Comparison of ENCODE assay signal across 18 mouse cellular contexts in the genomic region with DNA sequence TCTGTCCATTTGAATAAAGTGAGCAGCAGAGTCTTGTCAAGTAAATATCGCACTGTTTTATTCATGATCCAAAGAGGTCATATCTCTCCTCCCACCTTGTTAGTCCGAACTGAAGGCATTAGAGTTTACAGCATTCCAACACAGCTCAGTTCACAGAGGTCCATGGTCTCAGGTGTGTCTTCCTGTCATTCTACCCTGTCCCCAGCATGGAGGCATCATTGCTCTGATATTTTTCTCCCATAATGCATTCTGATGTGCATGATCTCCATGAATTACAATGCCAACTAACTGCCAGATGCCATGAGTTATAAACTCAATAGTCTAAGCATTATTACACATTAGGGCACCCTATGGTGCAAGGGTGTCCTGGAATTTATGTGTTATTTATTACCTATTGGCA.
"Had no signal": no experiment of that assay in that cellular context is flagged by ENCODE, and none has a peak within 500 bp of the region (broad histone marks: within the 10 kb centered on the region; RNA-seq: fewer than 3 reads in every experiment).

No protein-coding gene starts in this region.

- ATAC-seq: liver, postnatal 0 days; lung, postnatal 0 days; midbrain, embryonic 13.5 days; midbrain, embryonic 15.5 days had no signal

- H3K9me3 ChIP-seq: liver, embryonic 15.5 days; lung, embryonic 15.5 days; midbrain, embryonic 13.5 days; midbrain, embryonic 15.5 days; stomach, embryonic 15.5 days had no signal

- DNase-seq: liver, postnatal 0 days; lung, adult 2 months; lung, postnatal 14 days; lung, postnatal 36 days; right cerebral cortex, postnatal 14 days; thymus, adult 2 months; thymus, postnatal 25 days; thymus, postnatal 4 days had no signal

- H3K9ac ChIP-seq: liver, embryonic 15.5 days; liver, postnatal 0 days; lung, embryonic 15.5 days; midbrain, embryonic 13.5 days; midbrain, embryonic 15.5 days; stomach, embryonic 15.5 days had no signal

- H3K27me3 ChIP-seq: liver, embryonic 15.5 days; lung, embryonic 15.5 days; megakaryocyte, embryonic 14.5 days; midbrain, embryonic 13.5 days; midbrain, embryonic 15.5 days; stomach, embryonic 15.5 days had no signal

- H3K4me3 ChIP-seq: liver, embryonic 15.5 days; lung, embryonic 15.5 days; megakaryocyte, embryonic 14.5 days; midbrain, embryonic 13.5 days; midbrain, embryonic 15.5 days; stomach, embryonic 15.5 days had no signal

- H3K36me3 ChIP-seq: liver, embryonic 15.5 days; lung, embryonic 15.5 days; midbrain, embryonic 13.5 days; midbrain, embryonic 15.5 days; stomach, embryonic 15.5 days had no signal

- H3K27ac ChIP-seq: liver, embryonic 15.5 days; lung, embryonic 15.5 days; macrophage; midbrain, embryonic 13.5 days; midbrain, embryonic 15.5 days; stomach, embryonic 15.5 days; stomach, postnatal 0 days had no signal

- H3K4me1 ChIP-seq: liver, embryonic 15.5 days; lung, embryonic 15.5 days; megakaryocyte, embryonic 14.5 days; midbrain, embryonic 15.5 days; stomach, embryonic 15.5 days had no signal

- H3K4me2 ChIP-seq: liver, embryonic 15.5 days; lung, embryonic 15.5 days; midbrain, embryonic 11.5 days; midbrain, embryonic 13.5 days; midbrain, embryonic 15.5 days; stomach, embryonic 15.5 days had no signal
